Mouse (Mus musculus) G1E (cell line): ENCODE results near the gene Rabep1.

ENCODE experiments used
- CTCF ChIP-seq: IDR thresholded peaks from 2 replicates; pipeline ENCODE4 v1.5.1; 2012; ENCODE audit warnings: low read depth, low read length, inconsistent platforms, mixed read lengths
- GATA1 ChIP-seq: IDR thresholded peaks from 2 replicates; pipeline ENCODE4 v1.6.1; 2012; ENCODE audit warnings: borderline replicate concordance, low read length, inconsistent platforms, mixed read lengths
- GATA2 ChIP-seq: IDR thresholded peaks from 2 replicates; pipeline ENCODE4 v1.6.1; 2012; ENCODE audit warnings: low read depth, low read length, inconsistent platforms, borderline replicate concordance
- POLR2AphosphoS5 ChIP-seq: IDR thresholded peaks from 2 replicates; pipeline ENCODE4 v1.6.1; 2012; ENCODE audit warnings: low read depth, low read length, inconsistent platforms; ENCODE audit not compliant: insufficient replicate concordance
- TAL1 ChIP-seq: conservative IDR thresholded peaks from 2 replicates; pipeline ENCODE4 v1.6.1; 2012; ENCODE audit warnings: low read depth, low read length, inconsistent platforms, mixed read lengths

DNA sequence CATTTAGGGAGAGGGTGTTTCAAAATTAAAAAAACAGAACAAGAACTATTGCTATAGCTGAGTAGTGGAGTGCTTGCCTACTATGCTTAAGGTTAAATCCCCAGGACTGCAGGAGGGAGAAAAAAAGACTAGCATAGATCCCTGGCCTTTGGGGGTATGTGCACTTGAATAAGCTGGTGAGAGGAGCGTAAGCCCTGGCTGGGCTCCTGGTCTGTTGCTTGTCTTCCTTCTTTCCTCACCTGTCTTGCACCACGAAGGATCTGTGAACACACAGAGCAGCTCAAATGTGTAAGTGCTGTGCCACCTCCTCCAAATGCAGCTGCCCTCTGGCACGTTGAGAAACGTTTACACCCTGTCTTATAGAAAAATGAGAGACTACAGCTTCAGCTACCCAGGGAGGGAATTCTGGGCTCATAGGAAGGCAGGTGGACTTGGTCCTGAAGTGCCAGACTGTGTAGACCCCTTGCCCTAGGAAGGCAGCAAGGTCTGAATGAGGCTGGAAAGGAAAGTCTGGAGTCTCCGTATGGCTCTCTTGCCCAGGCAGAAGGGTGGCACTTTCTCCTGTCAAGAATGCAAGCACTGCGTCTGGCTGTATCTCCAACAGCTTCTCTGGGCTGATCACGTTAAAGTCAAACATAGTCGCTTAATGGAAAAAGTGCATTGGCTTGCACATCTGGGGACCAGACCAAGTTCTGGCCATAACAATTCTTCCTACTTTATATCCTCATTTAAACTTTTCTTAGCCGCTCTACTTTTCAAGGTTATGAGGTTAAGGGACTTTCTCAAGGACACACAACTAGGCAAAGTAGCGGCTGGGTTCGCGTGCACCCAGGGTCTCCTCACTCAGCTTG lies 652 bp upstream of the Rabep1 start:
- no peak for TF ChIP-seq CTCF
- TF ChIP-seq TAL1: no peak
- no peak for TF ChIP-seq GATA1
- no peak for TF ChIP-seq GATA2
- TF ChIP-seq POLR2AphosphoS5: no peak
